Mouse (Mus musculus) large intestine, adult 2 months (tissue): Measurements from ENCODE around the gene Tcn2. TPM values are rescaled to one million over a fixed set of nuclear protein-coding genes. Genes with fewer than 3 reads are reported as not detected.
"Not testable (repeated sequence)": the region's sequence is repeated elsewhere in the genome, so short reads cannot be mapped to it uniquely, and the experiment has no call there.

Source experiments
- DNase-seq: peaks from one replicate; pipeline ENCODE4 v3.0.0-alpha.2; 2012; ENCODE audit warnings: low read depth, low spot score
- WGBS: fragments of 180-500 bp; shearing (Covaris S2); methylation state at CpG from one replicate; pipeline ENCODE4 v1.1.7; 2018; 5-methylcytosine and 5-hydroxymethylcytosine counted together
- polyA plus RNA-seq: library from polyadenylated mRNA; depleted of rRNA; stranded (reverse); fragments of >200 nt; gene quantifications from 2 replicates; pipeline ENCODE4 v1.2.3, GENCODE M21; 2012

Gene Tcn2
- polyA plus RNA-seq, 1 experiment, result 292 TPM

- WGBS, result 88% methylated on average over 9 of the region's 9 CpGs
- no peak for DNase-seq
Measured at GRCm38 (mm10) chr11:3933756-3934285, 1.9 kb upstream of the Tcn2 start.

- 51% methylated on average over 6 of the region's 6 CpGs for WGBS
- DNase-seq, result no peak
Measured at GRCm38 (mm10) chr11:3930931-3931330, 1.0 kb downstream of the Tcn2 start.

GRCm38 (mm10) chr11:3930019-3930418, 1.9 kb downstream of the Tcn2 start:
- WGBS, result 52% methylated on average over 4 of the region's 4 CpGs
- no peak for DNase-seq

GRCm38 (mm10) chr11:3925916-3926315, 6.0 kb downstream of the Tcn2 start:
- no peak for DNase-seq

GRCm38 (mm10) chr11:3922731-3923130, 9.2 kb downstream of the Tcn2 start:
- DNase-seq, result no peak
- 94% methylated on average over 6 of the region's 6 CpGs for WGBS

More at GRCm38 (mm10) chr11:3925916-3926315, 6.0 kb downstream of the Tcn2 start:
- 93% methylated on average over 10 of the region's 10 CpGs for WGBS

- DNase-seq, result no peak
- WGBS, result 96% methylated on average over 9 of the region's 9 CpGs
Measured at GRCm38 (mm10) chr11:3922115-3922514, 9.8 kb downstream of the Tcn2 start.

GRCm38 (mm10) chr11:3921281-3921850, 10.6 kb downstream of the Tcn2 start:
- 41% methylated on average over 8 of the region's 8 CpGs for WGBS

GRCm38 (mm10) chr11:3920476-3920875, 11.5 kb downstream of the Tcn2 start:
- WGBS, result 74% methylated on average over 7 of the region's 7 CpGs
- DNase-seq, result no peak

More at GRCm38 (mm10) chr11:3921281-3921850, 10.6 kb downstream of the Tcn2 start:
- DNase-seq, result no peak

GRCm38 (mm10) chr11:3918738-3919137, 13.2 kb downstream of the Tcn2 start:
- DNase-seq, result no peak
- WGBS, result 47% methylated on average over 1 of the region's 1 CpGs

GRCm38 (mm10) chr11:3914109-3914840, 17.7 kb downstream of the Tcn2 start, which contains the start of gene Slc35e4:
Slc35e4 (minus strand) TSS chr11:3914664.
- DNase-seq, result no peak
- under 1% methylated on average over 28 of the region's 28 CpGs for WGBS

- no peak for DNase-seq
- under 1% methylated on average over 65 of the region's 65 CpGs for WGBS
Measured at GRCm38 (mm10) chr11:3913316-3914108, 18.4 kb downstream of the Tcn2 start.

- DNase-seq, result no peak
- WGBS, result 11% methylated on average over 16 of the region's 16 CpGs
Measured at GRCm38 (mm10) chr11:3912875-3913271, 19.1 kb downstream of the Tcn2 start.

- DNase-seq, result no peak
- 30% methylated on average over 19 of the region's 19 CpGs for WGBS
Measured at GRCm38 (mm10) chr11:3912100-3912874, 19.7 kb downstream of the Tcn2 start.

GRCm38 (mm10) chr11:3911440-3911839, 20.5 kb downstream of the Tcn2 start:
- not testable (repeated sequence) for DNase-seq
- 75% methylated on average over 6 of the region's 6 CpGs for WGBS

GRCm38 (mm10) chr11:3910513-3911310, 21.2 kb downstream of the Tcn2 start:
- DNase-seq, result no peak
- WGBS, result 34% methylated on average over 5 of the region's 5 CpGs

GRCm38 (mm10) chr11:3909236-3909635, 22.7 kb downstream of the Tcn2 start:
- DNase-seq, result no peak
- whole genome bisulfite sequencing, result 84% methylated on average over 4 of the region's 4 CpGs

GRCm38 (mm10) chr11:3905446-3905845, 26.5 kb downstream of the Tcn2 start:
- 71% methylated on average over 1 of the region's 1 CpGs for WGBS
- no peak for DNase-seq

- 68% methylated on average over 6 of the region's 6 CpGs for WGBS
- no peak for DNase-seq
Measured at GRCm38 (mm10) chr11:3904673-3905072, 27.3 kb downstream of the Tcn2 start.

GRCm38 (mm10) chr11:3903046-3903445, 28.9 kb downstream of the Tcn2 start:
- 23% methylated on average over 5 of the region's 5 CpGs for WGBS
- no peak for DNase-seq
